Mouse (Mus musculus): ENCODE results near the gene Celf2. TPM values are rescaled to one million over a fixed set of nuclear protein-coding genes. Genes with fewer than 3 reads are reported as not detected.
"Not testable (repeated sequence)": the region's sequence is repeated elsewhere in the genome, so short reads cannot be mapped to it uniquely, and the experiment has no call there.

Gene Celf2
- total RNA-seq, 2 experiments from 2014 or later, result 20.0 to 40.5 TPM

DNA sequence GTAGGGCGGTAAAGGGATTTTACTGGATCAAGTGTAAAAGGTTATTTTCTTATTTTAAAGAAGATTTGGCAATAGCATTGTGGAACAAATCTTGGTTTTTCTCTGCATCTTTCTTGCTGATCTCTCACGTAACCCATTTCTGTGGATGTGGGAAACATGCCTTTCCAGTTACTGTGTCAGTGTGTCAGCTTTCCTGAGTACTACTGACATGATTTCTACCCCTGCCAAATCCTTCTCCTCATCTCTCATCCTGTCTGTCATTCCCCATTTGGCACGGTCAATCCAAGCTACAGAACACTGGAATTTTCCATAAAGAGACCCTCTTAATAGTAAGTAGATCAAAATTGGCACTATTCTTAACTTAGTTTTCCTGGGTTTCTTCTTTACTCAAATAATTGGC lies 221.9 kb downstream of the Celf2 start:
- ATAC-seq (replicated peaks; ENCODE audit: low FRiP score, poor library complexity, severe bottlenecking), result no peak

DNA sequence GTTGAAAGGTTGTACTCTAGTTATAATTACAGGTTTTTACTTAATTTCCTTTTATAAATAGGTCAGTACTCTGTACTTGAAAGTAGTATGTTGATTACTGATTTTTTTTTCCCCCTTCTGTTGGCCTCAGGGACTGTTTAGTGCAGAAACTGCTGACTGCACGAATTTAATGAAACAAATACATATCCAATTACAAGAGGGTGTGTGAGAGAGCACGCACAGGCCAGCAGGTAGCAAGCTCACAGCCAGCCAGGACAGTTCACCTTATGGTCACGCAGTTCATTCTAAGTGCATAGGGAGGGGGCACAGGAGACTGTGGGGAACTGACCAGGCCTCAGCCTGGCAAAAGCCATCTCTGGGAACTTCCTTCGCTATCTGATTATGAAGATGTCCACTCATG lies 236.1 kb downstream of the Celf2 start:
- no peak for ATAC-seq (replicated peaks; ENCODE audit: low FRiP score, poor library complexity, severe bottlenecking)

DNA sequence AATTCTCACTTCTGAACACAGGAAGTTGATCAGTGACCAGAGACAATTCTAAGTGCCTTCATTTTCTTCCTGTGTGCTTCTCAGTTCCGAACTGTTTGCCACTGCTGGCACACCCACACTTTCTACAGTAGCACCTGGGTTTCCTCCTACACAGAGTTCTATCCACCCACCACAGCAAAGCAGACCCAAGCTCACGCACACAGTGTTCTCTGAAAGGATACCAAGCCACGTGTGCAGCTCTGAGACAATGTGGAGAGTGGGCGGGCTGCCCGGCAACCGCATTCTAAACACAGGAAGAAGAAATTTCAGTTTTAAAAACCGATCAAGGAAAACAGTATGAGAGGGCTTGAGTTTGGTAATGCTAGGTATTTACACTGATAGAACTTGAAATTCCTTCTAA lies 239.3 kb downstream of the Celf2 start:
- no peak for ATAC-seq (replicated peaks; ENCODE audit: low FRiP score, poor library complexity, severe bottlenecking)

DNA sequence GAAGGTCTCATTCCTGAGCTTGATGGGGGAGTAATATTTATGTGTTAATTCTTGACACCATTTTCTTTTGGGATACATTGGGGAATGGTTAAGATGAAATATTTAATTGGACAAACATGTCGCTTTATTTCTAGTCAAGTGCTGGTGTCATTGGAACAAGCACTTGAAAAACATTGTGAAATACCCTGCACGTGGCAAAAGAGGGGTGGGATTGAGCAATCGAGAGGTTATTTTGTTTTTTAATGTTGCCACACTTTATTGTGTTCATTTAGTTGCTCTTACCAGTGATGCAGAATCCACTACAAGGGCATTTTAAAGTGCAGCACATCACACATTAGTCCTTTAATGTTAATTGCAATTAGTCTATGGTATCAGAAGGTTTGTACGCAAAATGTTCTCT lies 242.2 kb downstream of the Celf2 start:
- ATAC-seq (replicated peaks; ENCODE audit: low FRiP score, poor library complexity, severe bottlenecking), result no peak

DNA sequence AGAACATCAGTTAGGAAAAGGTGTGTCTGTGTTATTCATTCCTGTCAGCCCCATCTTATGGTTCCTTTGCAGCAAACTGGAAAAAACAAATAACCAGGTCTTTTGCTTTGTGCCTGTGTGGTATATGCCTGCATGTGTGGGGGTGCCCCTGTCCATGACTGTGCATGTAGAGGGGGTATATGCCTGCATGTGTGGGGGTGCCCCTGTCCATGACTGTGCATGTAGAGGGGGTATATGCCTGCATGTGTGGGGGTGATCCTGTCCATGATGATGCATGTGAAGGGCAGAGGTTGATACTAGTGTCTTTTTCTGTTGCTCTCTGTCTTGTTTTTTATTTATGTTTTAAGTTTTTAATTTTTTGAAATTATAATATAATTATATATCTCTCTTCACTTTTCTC lies 246.7 kb downstream of the Celf2 start:
- not testable (repeated sequence) for ATAC-seq (replicated peaks; ENCODE audit: low FRiP score, poor library complexity, severe bottlenecking)

DNA sequence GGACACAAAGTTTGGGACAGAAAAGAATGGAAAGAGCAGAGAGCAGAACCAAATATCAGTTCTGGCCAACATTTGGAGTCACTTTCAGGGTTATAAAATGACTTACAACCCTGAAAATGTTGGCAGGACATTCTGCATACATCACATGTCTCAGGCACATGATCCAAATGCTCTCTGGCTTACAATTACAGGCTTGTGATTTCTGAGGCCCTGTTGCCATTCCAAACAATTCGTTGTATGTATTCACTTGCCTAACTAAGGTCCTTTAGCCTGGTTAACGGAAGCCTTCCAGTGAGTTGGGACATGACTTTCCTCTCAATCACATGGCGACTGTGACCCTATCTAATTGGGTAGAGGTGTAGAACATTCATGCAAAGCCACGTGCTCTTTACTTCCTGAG lies 249.2 kb downstream of the Celf2 start:
- ATAC-seq (replicated peaks; ENCODE audit: low FRiP score, poor library complexity, severe bottlenecking), result no peak

DNA sequence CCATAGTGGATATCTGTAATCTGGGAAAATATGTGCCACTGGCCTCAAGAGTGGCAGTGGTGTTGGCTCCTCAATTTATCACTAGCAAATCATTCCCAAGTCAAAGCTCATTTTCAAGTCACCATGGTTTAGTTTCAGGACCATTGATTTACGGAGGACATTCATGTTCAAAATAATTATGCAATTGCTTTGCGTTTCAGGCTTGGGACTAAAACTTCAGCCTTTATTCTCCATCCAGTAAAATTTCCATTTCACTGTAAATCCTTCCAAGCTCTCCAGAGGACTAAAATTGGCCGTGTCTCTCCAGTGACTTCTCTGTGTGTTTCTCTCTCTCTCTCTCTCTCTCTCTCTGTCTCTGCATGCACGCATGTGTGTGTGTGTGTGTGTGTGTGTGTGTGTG lies 249.7 kb downstream of the Celf2 start:
- ATAC-seq (replicated peaks; ENCODE audit: low FRiP score, poor library complexity, severe bottlenecking), result no peak

DNA sequence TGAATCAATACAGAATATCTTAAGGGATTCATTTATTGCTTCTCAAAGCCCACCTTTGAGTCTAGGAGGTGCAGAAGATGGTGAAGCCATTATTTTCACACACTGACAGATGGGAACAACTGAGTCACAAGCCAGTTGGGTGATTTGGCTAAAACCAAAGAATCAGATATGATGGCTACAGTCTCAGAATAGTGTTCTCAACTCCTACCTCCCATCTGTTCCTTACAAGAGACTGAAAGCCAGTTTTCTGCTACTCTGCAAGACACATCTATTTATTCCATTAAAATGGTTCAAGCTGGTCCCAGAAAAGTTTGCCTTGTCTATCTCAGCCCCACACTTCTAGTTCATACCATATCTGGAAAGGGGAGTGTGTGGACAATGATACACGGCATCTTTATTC lies 253.3 kb downstream of the Celf2 start:
- no peak for ATAC-seq (replicated peaks; ENCODE audit: low FRiP score, poor library complexity, severe bottlenecking)

DNA sequence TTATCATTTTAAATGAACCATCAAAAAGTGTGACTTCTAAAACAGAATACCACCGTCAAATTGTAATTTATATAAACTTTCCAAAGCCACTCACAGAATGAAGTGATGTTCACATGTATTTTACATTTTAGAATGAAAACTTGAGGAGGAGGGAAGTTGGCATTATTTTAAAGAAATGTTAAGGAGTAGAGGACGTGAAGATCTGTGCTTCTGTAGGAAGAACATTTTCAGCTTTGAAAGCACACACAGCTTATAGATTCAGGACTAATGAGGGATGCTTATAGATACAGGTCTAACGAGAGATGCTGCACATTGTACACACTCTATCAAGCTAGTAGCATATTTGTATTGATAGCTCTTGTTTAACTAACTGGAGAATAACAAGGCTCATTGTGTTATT lies 254.0 kb downstream of the Celf2 start:
- no peak for ATAC-seq (replicated peaks; ENCODE audit: low FRiP score, poor library complexity, severe bottlenecking)

DNA sequence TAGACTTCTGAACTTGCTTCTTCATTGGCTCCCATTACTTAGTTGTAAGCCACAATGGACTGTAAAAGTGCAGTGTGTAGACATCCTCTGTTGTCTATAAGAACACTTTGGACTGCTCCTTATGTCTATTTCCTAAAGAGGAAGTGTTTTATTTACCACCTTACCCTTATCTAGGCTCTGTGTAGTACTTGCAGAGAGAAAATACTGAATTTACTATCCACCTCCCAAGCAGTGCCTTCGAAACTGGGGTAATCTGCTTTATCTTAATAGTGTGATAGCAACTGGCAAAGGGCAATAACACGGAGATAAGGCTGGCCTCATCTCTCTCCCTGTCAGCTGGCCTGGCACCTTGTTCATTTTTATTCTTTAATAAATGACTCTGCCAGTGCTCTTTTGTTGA lies 259.0 kb downstream of the Celf2 start:
- no peak for ATAC-seq (replicated peaks; ENCODE audit: low FRiP score, poor library complexity, severe bottlenecking)

DNA sequence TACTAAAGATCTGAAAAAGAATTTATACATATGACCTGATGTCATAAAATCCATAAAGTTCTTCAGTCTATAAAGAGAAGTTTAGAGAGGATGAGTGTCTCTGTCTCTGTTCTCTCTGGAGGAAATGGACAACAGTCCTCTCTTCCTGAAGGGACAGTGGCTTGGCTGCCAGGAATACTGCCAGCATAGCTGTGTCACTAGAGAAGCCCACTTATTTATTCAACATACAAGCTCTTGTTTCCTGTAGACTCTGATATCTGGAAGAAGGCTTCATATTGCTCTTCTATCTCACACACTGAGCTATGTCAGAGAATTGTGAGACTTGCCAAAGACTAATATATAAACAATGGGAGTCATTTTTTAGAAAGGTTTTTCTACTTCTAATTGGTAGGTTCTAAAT lies 260.4 kb downstream of the Celf2 start:
- no peak for ATAC-seq (replicated peaks; ENCODE audit: low FRiP score, poor library complexity, severe bottlenecking)

DNA sequence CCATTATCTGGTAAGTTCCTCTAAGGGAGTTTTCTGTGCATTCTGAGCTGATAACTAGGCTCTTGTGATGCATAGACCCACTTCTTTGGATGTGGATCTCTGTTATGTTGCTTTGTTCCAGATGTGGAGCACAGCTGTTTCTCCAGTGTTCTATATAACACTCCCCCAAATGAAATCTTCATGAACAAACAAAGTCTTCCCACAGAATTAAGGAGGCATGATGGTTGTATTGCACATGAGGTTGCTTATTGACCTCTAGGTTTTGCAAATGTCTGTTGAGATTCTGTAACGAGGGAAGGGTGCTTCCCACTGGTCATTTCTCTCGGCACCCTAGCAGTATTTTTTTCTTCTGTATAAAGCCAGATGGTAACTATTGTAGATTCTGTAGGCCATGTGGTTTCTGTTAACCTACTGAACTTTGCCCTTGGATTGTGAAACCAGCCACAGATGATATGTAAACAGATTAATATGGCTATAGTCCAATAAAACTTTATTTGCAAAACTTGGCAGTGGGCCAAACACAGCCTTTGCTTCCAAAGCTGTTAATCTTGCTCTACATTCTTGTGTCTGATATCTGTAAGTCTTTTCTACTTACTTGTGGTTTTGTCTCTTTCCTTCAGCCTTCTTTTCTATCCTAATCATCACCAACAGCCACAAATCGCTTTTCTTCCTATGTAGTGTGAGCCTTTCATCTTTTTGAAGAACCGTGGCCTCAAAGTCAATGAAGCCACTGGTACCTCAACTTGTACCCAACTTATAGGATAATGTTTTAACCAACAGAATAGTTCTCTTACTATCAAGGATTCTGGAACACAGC lies 263.2 kb downstream of the Celf2 start:
- ATAC-seq (replicated peaks; ENCODE audit: low FRiP score, poor library complexity, severe bottlenecking), result no peak

DNA sequence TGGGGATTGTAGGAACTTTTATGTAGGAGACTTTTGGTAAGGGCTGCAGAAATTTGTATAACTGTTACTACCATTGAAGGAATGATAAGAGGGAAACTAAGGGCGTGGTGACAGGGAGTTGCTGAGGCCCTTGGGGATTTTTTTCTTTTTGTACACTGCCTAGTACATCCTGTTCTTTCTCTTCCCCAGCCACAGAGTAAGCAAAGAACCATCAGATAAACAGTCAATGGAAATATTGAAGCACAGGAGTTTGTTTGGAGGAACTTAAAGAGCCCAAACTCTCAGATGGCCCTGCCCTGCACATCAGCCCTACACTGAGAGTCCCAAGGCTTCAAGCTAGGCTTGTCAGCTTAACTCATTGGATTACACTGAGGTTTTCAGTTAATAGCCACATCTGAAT lies 267.2 kb downstream of the Celf2 start:
- no peak for ATAC-seq (replicated peaks; ENCODE audit: low FRiP score, poor library complexity, severe bottlenecking)

DNA sequence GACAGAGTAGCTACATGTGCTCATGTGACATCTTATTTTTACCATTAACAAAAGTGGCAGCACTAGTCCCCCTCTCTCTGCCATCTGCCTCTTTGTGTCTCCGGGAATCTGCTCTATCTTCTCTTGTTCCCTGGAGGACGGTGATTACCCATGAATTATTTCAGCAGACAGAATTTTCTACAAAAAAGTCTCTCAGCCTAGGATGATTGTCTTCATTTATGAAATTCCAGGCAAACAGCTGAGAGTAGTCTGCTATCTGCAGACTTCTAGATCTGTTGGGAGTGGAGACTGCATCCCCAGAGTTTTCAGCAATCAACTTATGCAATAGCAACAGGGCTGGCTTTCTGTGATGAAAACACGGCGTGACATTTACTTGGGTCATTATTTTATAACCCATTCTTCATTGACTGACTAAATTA lies 267.8 kb downstream of the Celf2 start:
- ATAC-seq (replicated peaks; ENCODE audit: low FRiP score, poor library complexity, severe bottlenecking), result no peak

DNA sequence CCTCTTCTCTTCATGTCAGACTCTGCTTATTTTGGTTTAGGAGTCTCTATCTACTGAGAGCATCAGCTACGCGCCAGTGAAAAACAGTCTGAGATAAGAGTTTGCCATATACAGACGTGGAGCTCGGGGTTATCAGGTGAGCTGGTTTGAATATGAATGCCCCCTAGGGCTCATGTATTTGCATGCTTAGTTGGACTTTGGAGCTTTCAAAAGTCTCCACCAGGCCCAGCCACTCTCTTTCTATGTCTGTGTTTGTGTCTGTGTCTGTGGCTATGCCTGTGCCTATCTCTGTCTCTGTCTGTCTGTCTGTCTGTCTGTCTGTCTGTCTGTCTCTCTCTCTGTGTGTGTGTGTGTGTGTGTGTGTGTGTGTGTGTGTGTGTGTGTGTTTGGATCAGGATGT lies 272.1 kb downstream of the Celf2 start:
- ATAC-seq (replicated peaks; ENCODE audit: low FRiP score, poor library complexity, severe bottlenecking), result no peak

DNA sequence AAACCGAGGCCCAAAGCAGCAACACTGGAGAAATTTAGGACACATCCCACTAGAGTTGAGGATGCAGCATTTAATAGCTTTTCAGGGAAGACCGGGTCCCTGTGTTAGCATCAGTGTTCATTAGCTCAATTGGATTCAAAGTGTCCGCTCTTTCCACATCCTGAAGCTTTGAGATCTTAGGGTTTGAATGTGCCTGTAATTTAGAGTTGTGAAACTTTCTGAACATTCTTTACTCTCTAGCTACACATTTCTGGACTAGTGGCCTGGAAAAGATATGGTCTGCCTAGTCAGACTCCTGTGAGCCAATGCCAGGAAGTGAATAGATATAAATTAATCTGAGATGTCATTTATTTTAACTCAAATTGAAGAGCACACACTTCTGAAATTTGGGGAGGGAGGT lies 272.9 kb downstream of the Celf2 start:
- no peak for ATAC-seq (replicated peaks; ENCODE audit: low FRiP score, poor library complexity, severe bottlenecking)

DNA sequence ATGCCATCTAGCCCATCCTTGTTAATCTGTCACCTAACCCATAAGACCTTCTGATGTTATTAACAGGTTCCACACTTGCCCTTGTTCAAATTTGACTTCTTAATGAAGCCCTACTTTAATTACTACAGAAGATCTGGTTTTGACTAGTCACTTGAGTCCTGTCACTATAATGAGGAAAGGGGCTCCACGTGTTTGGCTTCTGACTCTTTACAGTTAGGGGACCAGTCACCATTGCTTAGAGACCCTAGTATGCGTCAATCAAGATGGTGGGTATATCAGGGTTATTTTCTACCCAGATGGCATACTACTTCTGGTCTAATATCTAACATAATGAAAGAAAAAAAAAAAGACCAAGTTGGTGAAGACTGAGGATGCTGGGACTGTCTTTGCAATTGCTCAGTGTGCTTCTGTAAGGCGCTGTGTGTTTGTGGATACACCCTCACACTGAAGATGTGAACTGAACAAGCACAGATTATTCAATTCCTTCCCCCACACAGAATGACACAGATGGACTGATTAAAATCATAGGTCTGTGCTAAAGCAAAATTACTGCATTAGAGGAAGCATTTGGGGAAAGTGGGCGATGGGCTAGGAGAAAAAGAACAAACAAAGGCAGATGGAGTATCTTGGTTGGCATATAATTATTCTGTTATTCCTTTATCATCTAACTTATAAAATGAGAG lies 274.2 kb downstream of the Celf2 start:
- no peak for ATAC-seq (replicated peaks; ENCODE audit: low FRiP score, poor library complexity, severe bottlenecking)

DNA sequence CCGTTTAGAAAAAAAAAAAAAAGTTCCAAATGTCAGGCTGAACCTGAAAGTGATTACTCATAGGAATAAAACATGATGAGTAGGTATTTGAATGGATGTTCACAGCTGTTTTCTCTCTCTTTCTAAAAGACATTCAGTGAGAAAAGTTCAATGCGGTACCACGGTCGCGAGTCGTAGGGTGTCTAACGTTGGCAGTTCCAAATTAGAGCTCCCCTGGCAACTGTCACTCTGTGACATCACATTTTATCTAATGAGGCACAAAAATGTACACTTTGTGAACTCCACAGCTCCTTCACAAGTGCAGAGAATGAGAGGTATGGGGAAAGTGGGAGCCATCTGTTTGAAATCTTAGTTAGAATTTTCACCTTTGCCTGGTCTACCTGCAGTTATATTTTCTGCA lies 274.8 kb downstream of the Celf2 start:
- no peak for ATAC-seq (replicated peaks; ENCODE audit: low FRiP score, poor library complexity, severe bottlenecking)

DNA sequence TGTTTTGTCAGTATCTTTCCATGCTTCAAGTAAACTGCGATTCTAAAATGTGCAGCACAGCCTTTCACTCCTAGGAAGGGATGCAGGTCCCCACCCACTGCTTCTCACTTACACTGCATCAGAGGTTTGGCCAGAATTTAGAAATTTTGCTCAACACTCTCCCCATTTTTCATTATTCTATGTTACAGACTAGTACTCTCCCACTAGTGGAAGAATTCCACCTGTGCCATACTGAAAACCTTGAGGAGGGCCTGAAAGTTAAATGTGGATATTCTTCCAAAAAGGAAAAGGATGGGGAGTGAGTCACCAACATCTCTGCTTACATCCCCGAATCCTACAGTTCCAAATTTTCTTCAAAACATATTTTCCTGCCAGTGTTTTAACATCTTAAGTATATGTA lies 276.0 kb downstream of the Celf2 start:
- no peak for ATAC-seq (replicated peaks; ENCODE audit: low FRiP score, poor library complexity, severe bottlenecking)

DNA sequence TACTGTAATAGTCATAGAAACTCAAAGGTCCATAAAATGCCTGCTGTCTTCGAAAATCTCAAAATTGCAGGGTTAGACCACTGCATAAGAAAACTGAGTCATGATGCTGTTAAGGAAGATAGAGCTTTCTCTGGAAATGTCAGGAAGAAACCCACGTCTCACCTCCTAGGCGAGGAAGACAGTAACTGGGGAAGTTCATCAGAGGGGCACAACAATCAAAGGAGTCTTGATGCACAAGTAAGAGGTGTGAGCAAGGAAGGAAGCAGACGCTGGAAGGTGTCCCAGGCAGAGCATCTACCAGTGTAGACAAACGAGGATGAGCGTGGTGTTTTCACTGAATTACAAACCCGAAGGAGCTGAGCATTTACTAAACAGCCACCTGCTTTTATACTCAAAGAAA lies 282.6 kb downstream of the Celf2 start:
- ATAC-seq (replicated peaks; ENCODE audit: low FRiP score, poor library complexity, severe bottlenecking), result no peak

DNA sequence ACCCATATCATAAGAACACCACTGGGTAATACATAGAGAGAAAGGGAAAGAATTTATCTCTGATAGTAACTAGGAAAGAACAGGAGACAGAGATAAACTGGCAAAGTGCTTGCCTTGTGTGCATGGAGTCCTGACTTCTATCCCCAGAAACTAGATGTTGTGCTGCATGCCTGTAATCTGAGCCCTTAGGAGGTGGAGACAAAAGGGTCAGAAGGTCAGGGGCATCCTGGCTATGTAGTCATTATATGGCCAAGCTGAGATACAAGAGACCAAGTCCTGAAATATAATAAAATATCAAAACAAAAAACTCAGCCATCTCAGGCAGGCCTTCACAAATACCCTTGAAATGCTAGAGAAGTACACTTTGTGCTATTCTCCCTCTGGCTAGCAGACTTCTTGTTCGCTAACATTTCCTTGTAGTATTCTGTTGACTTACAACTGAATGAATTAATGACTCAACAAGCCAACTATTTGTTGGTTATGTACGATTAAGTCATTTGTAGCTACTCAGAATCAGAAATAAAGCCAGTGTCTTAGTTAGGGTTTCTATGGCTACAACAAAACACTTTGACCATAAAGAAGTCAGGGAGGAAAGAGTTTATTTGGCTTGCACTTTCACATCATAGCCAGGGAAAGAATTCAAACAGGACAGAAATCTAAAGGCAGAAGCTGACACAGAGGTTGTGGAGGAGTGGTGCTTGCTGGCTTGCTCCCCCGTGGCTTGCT lies 284.9 kb downstream of the Celf2 start:
- no peak for ATAC-seq (replicated peaks; ENCODE audit: low FRiP score, poor library complexity, severe bottlenecking)

Data from erythroblast, adult 5-6 weeks (primary cell).